In genomic region chr8:127136781-127137180, GRCm38 (mm10) we compare ENCODE assay signal across 24 mouse cellular contexts.
DNase-seq lines count a peak whose midpoint lies in the region; ATAC-seq and TF ChIP-seq lines count a peak whose summit lies in the region.
"Had no signal": no experiment of that assay in that cellular context is flagged by ENCODE, and none has a peak within 500 bp of the region (broad histone marks: within the 10 kb centered on the region; RNA-seq: fewer than 3 reads in every experiment).

No protein-coding gene starts in this region.

- H3K27ac ChIP-seq in kidney, embryonic 16.5 days (ENCODE audit: low read length), result no peak overlapping the region
- peak overlapping the region; percentile 87 for H3K27ac ChIP-seq in liver, adult 2 months (replicated peaks; ENCODE audit: insufficient read depth, low read depth, low read length)
- H3K27ac ChIP-seq in liver, embryonic 12.5 days, result no peak overlapping the region
- H3K27ac ChIP-seq in cerebellum, adult 2 months (ENCODE audit: insufficient read depth, low read length), result no peak overlapping the region
- H3K27ac ChIP-seq: embryonic facial prominence, embryonic 13.5 days; forebrain, embryonic 10.5 days; forebrain, embryonic 15.5 days; hindbrain, embryonic 12.5 days; hindbrain, postnatal 0 days; intestine, embryonic 15.5 days; liver, embryonic 14.5 days; lung, embryonic 15.5 days had no signal

- H3K9ac ChIP-seq in kidney, embryonic 16.5 days (replicated peaks; ENCODE audit: low read length), result no peak overlapping the region; the same call in 1 of the 2 replicates
- peak overlapping the region; percentile 7; the same call in 1 of the 2 replicates for H3K9ac ChIP-seq in liver, adult 2 months (ENCODE audit: low read depth, low read length)
- no peak overlapping the region for H3K9ac ChIP-seq in liver, embryonic 12.5 days
- H3K9ac ChIP-seq: embryonic facial prominence, embryonic 13.5 days; forebrain, embryonic 15.5 days; hindbrain, embryonic 12.5 days; intestine, embryonic 15.5 days; liver, embryonic 14.5 days; lung, embryonic 15.5 days had no signal

- H3K4me1 ChIP-seq in kidney, embryonic 16.5 days (ENCODE audit: insufficient read depth, low read length), result peaks cover 40% of the 10 kb centered on the region
- H3K4me1 ChIP-seq in liver, adult 2 months (ENCODE audit: control insufficient read depth, insufficient read depth, low read length), result peaks cover 32% of the 10 kb centered on the region
- H3K4me1 ChIP-seq in liver, embryonic 12.5 days, result peaks cover 23% of the 10 kb centered on the region; the same call in 1 of the 2 replicates
- no peaks in the 10 kb centered on the region for H3K4me1 ChIP-seq in cerebellum, adult 2 months (ENCODE audit: control insufficient read depth, insufficient read depth, low read length)
- H3K4me1 ChIP-seq: hindbrain, embryonic 12.5 days had no signal

- H3K4me2 ChIP-seq in kidney, embryonic 16.5 days (replicated peaks; ENCODE audit: low read depth, low read length), result no peak overlapping the region
- peak overlapping the region; percentile 13 for H3K4me2 ChIP-seq in liver, embryonic 12.5 days
- H3K4me2 ChIP-seq: embryonic facial prominence, embryonic 13.5 days; forebrain, embryonic 15.5 days; hindbrain, embryonic 12.5 days; intestine, embryonic 15.5 days; lung, embryonic 15.5 days; midbrain, embryonic 11.5 days had no signal

- H3K36me3 ChIP-seq in kidney, embryonic 16.5 days (ENCODE audit: insufficient read depth, low read length), result no peaks in the 10 kb centered on the region
- no peaks in the 10 kb centered on the region for H3K36me3 ChIP-seq in liver, adult 2 months (ENCODE audit: control insufficient read depth, insufficient read depth, low read length)
- H3K36me3 ChIP-seq in liver, embryonic 12.5 days, result no peaks in the 10 kb centered on the region
- H3K36me3 ChIP-seq: embryonic facial prominence, embryonic 13.5 days; forebrain, embryonic 10.5 days; forebrain, embryonic 15.5 days; hindbrain, embryonic 12.5 days; intestine, embryonic 15.5 days; lung, embryonic 15.5 days had no signal

- TF ChIP-seq CTCF in liver, adult 2 months (IDR thresholded peaks at IDR 0.05; ENCODE audit: low read depth, low read length), result no peak
- TF ChIP-seq CTCF in cerebellum, adult 2 months (IDR thresholded peaks at IDR 0.05; ENCODE audit: borderline replicate concordance, insufficient read depth, low read depth, low read length), result no peak

- WGBS in kidney, embryonic 16.5 days, result 90% methylated on average over 2 of the region's 2 CpGs
- WGBS in liver, adult 2 months, result 25% methylated on average over 2 of the region's 2 CpGs
- 51% methylated on average over 2 of the region's 2 CpGs for WGBS in liver, embryonic 12.5 days (ENCODE audit: insufficient replicate concordance)
- WGBS in cerebellum, adult 2 months, result 95% methylated on average over 2 of the region's 2 CpGs

- peak; percentile 43 for DNase-seq in kidney, adult 11 months
- peak; percentile 78 for DNase-seq in liver, adult 2 months (ENCODE audit: extremely low read depth, low read depth, low spot score)
- DNase-seq in liver, result no peak
- no peak for DNase-seq in right cerebral cortex, adult 18-20 months
- DNase-seq in cerebellum, adult 2 months, result no peak
- DNase-seq: adrenal gland, postnatal 14 days; cerebellum, adult 11 months; cerebellum, postnatal 10 days; gastrocnemius, postnatal 25 days; heart, adult 11 months; heart, postnatal 36 days had no signal

- H3K4me3 ChIP-seq in kidney, embryonic 16.5 days (ENCODE audit: low read length), result no peak overlapping the region
- H3K4me3 ChIP-seq in liver, adult 2 months (ENCODE audit: insufficient read depth, low read depth, low read length), result no peak overlapping the region
- no peak overlapping the region for H3K4me3 ChIP-seq in liver, embryonic 12.5 days
- no peak overlapping the region for H3K4me3 ChIP-seq in cerebellum, adult 2 months (replicated peaks; ENCODE audit: insufficient read depth, low read depth, low read length)
- H3K4me3 ChIP-seq: embryonic facial prominence, embryonic 13.5 days; forebrain, embryonic 10.5 days; forebrain, embryonic 15.5 days; hindbrain, embryonic 12.5 days; intestine, embryonic 15.5 days; lung, embryonic 15.5 days had no signal

- no peaks in the 10 kb centered on the region for H3K27me3 ChIP-seq in kidney, embryonic 16.5 days (ENCODE audit: insufficient read depth, low read length)
- H3K27me3 ChIP-seq in liver, adult 2 months (ENCODE audit: control insufficient read depth, insufficient read depth, low read length), result no peaks in the 10 kb centered on the region
- no peaks in the 10 kb centered on the region for H3K27me3 ChIP-seq in liver, embryonic 12.5 days (replicated peaks)
- no peaks in the 10 kb centered on the region for H3K27me3 ChIP-seq in cerebellum, adult 2 months (ENCODE audit: control insufficient read depth, insufficient read depth, low read length)
- H3K27me3 ChIP-seq: embryonic facial prominence, embryonic 13.5 days; forebrain, embryonic 15.5 days; hindbrain, embryonic 12.5 days; intestine, embryonic 15.5 days; lung, embryonic 15.5 days had no signal

- TF ChIP-seq POLR2A in liver, adult 2 months (IDR thresholded peaks at IDR 0.05; ENCODE audit: extremely low read depth, insufficient read depth, low read length), result no peak
- no peak for TF ChIP-seq POLR2A in cerebellum, adult 2 months (IDR thresholded peaks at IDR 0.05; ENCODE audit: borderline replicate concordance, insufficient read depth, low read length)

- peaks cover 44% of the 10 kb centered on the region; the same call in 1 of the 2 replicates for H3K79me2 ChIP-seq in liver, adult 2 months (ENCODE audit: control insufficient read depth, insufficient read depth, low read length)

- no peaks in the 10 kb centered on the region for H3K9me3 ChIP-seq in kidney, embryonic 16.5 days (ENCODE audit: low read length)
- no peaks in the 10 kb centered on the region for H3K9me3 ChIP-seq in liver, embryonic 12.5 days (replicated peaks)
- H3K9me3 ChIP-seq: embryonic facial prominence, embryonic 13.5 days; forebrain, embryonic 10.5 days; forebrain, embryonic 15.5 days; hindbrain, embryonic 12.5 days; intestine, embryonic 15.5 days; lung, embryonic 15.5 days had no signal

- no peak for ATAC-seq in kidney, embryonic 16.5 days (ENCODE audit: low FRiP score, low TSS enrichment)
- ATAC-seq in liver, embryonic 12.5 days, result no peak
- ATAC-seq: CD4-positive, CD25-positive, alpha-beta regulatory T cell, adult 4 months; forebrain, embryonic 15.5 days; hindbrain, postnatal 0 days; intestine, embryonic 15.5 days; midbrain, embryonic 16.5 days had no signal

Comparison
In these comparisons a context has a peak if more than half of its experiments do, and no peak if none do; other contexts are left out.
1. DNase-seq: peak in kidney, adult 11 months (single experiment) and liver, adult 2 months (single experiment); none in liver (single experiment), right cerebral cortex, adult 18-20 months (single experiment) and cerebellum, adult 2 months (0 of 2).